Mouse (Mus musculus) testis, adult 2 months (tissue): ENCODE data around the gene Wbp4.

ENCODE experiments used
- CTCF ChIP-seq: fragments of 200-500 bp; IDR thresholded peaks from 2 replicates; pipeline ENCODE4 v1.5.1; 2012; ENCODE audit warnings: low read depth, mild to moderate bottlenecking, inconsistent platforms, low read length, moderate library complexity; ENCODE audit not compliant: control insufficient read depth, insufficient read depth, insufficient replicate concordance
- POLR2A ChIP-seq: fragments of 200-500 bp; IDR thresholded peaks from 2 replicates; pipeline ENCODE4 v1.6.1; 2012; ENCODE audit warnings: low read depth, mild to moderate bottlenecking, inconsistent platforms, low read length, moderate library complexity; ENCODE audit not compliant: control insufficient read depth

DNA sequence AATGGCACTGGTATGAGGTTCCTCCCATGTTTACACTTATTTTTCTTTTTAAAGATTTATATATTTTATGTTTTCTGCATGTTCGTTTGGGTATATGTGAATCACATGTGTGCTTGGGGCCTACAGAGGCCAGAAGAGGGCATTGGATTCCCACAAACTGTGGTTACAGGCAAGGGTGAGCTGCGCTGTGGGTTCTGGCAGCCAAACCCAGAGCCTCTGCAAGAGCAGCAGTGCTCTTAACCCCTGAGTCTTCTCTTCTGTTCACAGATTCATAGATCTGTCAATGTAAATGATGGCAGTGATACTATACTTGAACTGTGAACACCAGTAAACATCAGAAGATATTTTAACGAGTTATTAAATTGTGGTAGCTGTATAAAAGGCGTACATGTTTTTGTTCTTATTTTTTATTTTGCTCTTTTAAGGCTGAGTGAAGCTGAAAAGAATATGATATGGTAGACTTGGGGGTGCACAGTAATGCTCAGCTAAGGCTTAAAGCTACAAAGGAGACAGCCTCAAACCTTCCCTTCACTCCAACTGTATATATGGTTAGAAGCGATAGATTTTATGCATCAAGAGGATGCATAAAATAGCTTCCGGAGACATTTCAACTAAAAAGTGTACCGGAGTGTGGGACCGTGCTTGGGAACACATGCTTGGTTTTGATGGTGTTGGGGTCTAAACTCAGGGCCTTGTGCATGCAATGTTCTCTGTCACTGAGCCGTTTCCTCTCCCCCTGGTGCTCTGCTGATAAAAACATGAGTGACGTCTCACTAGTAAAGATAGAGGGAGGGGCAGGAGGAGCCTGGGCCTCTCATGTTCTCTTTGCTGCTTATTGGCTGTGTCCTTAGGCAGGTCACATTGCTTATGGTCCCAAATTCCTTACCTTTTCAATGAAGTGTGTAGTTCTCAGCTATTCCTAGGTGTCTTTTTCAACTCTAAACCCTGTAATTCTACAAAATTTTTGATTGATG, 48.5 kb upstream of the Wbp4 start:
- TF ChIP-seq CTCF (no peak), POLR2A (no peak)
